Mouse (Mus musculus) stomach, postnatal 0 days (tissue): ENCODE measurements around the gene Cdr2.

Experiments used
- CTCF ChIP-seq: IDR thresholded peaks from 2 replicates; pipeline ENCODE4 v1.5.1; 2016; ENCODE audit warnings: antibody characterized with exemption, low read depth, mild to moderate bottlenecking, moderate library complexity
- EP300 ChIP-seq: optimal IDR thresholded peaks from 2 replicates; pipeline ENCODE3; 2016; ENCODE audit warnings: antibody characterized with exemption

GRCm38 (mm10) chr7:120943936-120944509 is 38.1 kb downstream of the Cdr2 start:
- TF ChIP-seq CTCF (no peak), EP300 (no peak)
